Mouse (Mus musculus): ENCODE measurements around the gene Higd2a.

DNA sequence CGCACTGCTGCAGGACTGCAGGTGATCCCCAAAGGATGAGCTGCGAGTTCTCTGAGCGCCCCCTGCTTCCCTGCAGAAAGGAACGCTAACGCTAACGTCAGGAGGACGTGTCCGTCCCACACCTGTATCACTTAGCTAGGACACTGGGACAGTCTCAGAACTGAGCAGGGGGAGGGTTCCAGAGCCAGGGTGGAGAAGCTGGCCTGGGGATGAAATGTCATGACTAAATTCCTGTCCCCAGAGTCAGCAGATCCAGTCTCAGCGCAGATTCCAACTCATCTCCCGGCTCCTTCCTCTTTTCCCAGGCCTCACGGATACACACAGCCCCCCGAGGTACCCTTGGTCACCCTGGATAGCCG, 20.6 kb downstream of the Higd2a start:
- TF ChIP-seq CTCF (IDR thresholded peaks at IDR 0.05) (no peak), EP300 (IDR thresholded peaks at IDR 0.05; ENCODE audit: insufficient read depth, low read depth, low read length) (no peak)

Data from heart, adult 2 months (tissue).